ENCODE assay signal across 21 mouse cellular contexts in the genomic region with DNA sequence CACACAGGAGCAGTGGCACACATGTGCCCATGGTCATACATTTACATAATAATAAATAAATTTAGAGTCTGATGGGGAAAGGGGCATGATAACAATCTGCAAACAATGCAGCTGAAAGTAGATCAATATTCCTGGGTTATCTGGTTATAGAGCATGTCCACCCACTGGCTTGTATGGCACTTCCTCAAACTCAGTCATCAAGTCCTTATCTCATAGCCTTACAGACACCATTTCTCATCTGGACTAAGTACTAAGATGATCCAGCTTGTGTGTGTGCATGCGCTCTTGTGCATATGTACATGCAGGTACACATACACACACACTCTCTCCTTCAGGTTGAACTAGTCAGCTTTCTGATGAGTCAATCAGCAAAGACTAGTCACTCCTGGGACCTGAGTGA. TPM values are rescaled to one million over a fixed set of nuclear protein-coding genes. Genes with fewer than 3 reads are reported as not detected.
"Had no signal": no experiment of that assay in that cellular context is flagged by ENCODE, and none has a peak within 500 bp of the region (broad histone marks: within the 10 kb centered on the region; RNA-seq: fewer than 3 reads in every experiment).

No protein-coding gene starts in this region.

- H3K4me2 ChIP-seq: liver, embryonic 11.5 days; lung, embryonic 14.5 days; midbrain, embryonic 13.5 days; neural tube, embryonic 13.5 days; stomach, embryonic 15.5 days had no signal

- H3K36me3 ChIP-seq: midbrain, embryonic 13.5 days; neural tube, embryonic 13.5 days; stomach, embryonic 15.5 days had no signal

- H3K4me3 ChIP-seq: midbrain, embryonic 13.5 days; myocyte; neural tube, embryonic 13.5 days; stomach, embryonic 15.5 days had no signal

- H3K27ac ChIP-seq: liver, embryonic 14.5 days; macrophage; midbrain, embryonic 13.5 days; neural tube, embryonic 13.5 days; stomach, embryonic 15.5 days had no signal

- H3K9ac ChIP-seq: liver, embryonic 14.5 days; liver, postnatal 0 days; lung, embryonic 14.5 days; midbrain, embryonic 13.5 days; neural tube, embryonic 13.5 days; stomach, embryonic 15.5 days had no signal

- H3K9me3 ChIP-seq: midbrain, embryonic 13.5 days; neural tube, embryonic 13.5 days; stomach, embryonic 15.5 days had no signal

- DNase-seq: kidney, adult 9 months; kidney, postnatal 14 days; kidney, postnatal 4 days; liver, postnatal 0 days; lung, embryonic 14.5 days; retina, postnatal 1 day; right cerebral cortex, postnatal 25 days; spleen, adult 18-20 months; thymus, postnatal 25 days had no signal

- ATAC-seq: liver, postnatal 0 days; lung, postnatal 0 days; midbrain, embryonic 13.5 days; midbrain, embryonic 16.5 days had no signal

RNA-seq across cellular contexts. Expression of a gene that starts 2.3 kb away (rescaled TPM):
- total RNA-seq: megakaryocyte, adult 5-6 weeks; monocyte, adult 5-6 weeks; neutrophil, adult 5-6 weeks had no signal
- polyA plus RNA-seq: liver, postnatal 0 days; lung, postnatal 0 days; macrophage had no signal
